Comparison of ENCODE assay signal across 30 mouse cellular contexts in the genomic region with DNA sequence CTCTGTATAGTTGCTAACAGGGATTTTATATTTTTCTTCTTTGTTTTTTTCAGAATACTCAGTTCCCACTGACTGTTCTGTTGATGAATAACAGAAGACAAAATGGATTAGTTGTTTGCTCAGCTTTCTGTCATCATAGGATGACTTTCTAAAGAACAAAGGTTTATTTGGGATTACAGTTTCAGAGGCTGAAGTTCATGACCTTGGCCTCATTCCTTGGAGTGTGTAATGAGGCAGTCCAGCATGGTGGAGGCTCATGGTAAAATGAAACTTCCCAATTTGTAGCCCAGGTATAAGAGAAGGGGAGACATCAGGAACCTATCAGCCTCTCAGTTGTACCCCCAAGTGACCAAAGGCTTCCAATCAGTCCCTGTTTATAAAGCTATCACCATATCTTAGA. TPM values are rescaled to one million over a fixed set of nuclear protein-coding genes. Genes with fewer than 3 reads are reported as not detected.
DNase-seq lines count a peak whose midpoint lies in the region; ATAC-seq lines count a peak whose summit lies in the region.
"Had no signal": no experiment of that assay in that cellular context is flagged by ENCODE, and none has a peak within 500 bp of the region (broad histone marks: within the 10 kb centered on the region; RNA-seq: fewer than 3 reads in every experiment).

No protein-coding gene starts in this region.

- H3K4me2 ChIP-seq in kidney, embryonic 14.5 days (replicated peaks; ENCODE audit: low read depth, low read length) = no peak overlapping the region
- no peak overlapping the region for H3K4me2 ChIP-seq in liver, embryonic 13.5 days
- no peak overlapping the region for H3K4me2 ChIP-seq in liver, embryonic 11.5 days
- no peak overlapping the region for H3K4me2 ChIP-seq in liver, embryonic 16.5 days (ENCODE audit: low read depth, low read length)
- H3K4me2 ChIP-seq: forebrain, embryonic 13.5 days; heart, embryonic 11.5 days; heart, embryonic 15.5 days; hindbrain, embryonic 13.5 days had no signal

- no peak overlapping the region for H3K4me3 ChIP-seq in kidney, embryonic 14.5 days (ENCODE audit: low read length)
- H3K4me3 ChIP-seq in liver, embryonic 13.5 days (replicated peaks) = no peak overlapping the region
- no peak overlapping the region for H3K4me3 ChIP-seq in liver, embryonic 11.5 days (ENCODE audit: low read depth, low read length)
- no peak overlapping the region for H3K4me3 ChIP-seq in liver, embryonic 16.5 days (ENCODE audit: low read depth, low read length)
- H3K4me3 ChIP-seq: forebrain, embryonic 10.5 days; forebrain, embryonic 13.5 days; heart, embryonic 15.5 days; hindbrain, embryonic 10.5 days; hindbrain, embryonic 13.5 days had no signal

- ATAC-seq in kidney, embryonic 14.5 days (ENCODE audit: low FRiP score, low TSS enrichment) = no peak
- peak; percentile 39; the same call in 1 of the 2 replicates for ATAC-seq in liver, embryonic 13.5 days (ENCODE audit: low read depth)
- no peak for ATAC-seq in liver, embryonic 11.5 days (replicated peaks; ENCODE audit: low FRiP score)
- peak; percentile 82 for ATAC-seq in liver, embryonic 16.5 days (ENCODE audit: low read depth)
- ATAC-seq: forebrain, embryonic 13.5 days; forebrain, embryonic 16.5 days; Patski had no signal

- H3K4me1 ChIP-seq in kidney, embryonic 14.5 days (ENCODE audit: control insufficient read depth, insufficient read depth, low read length) = no peaks in the 10 kb centered on the region
- H3K4me1 ChIP-seq in liver, embryonic 13.5 days (replicated peaks) = no peaks in the 10 kb centered on the region
- no peaks in the 10 kb centered on the region for H3K4me1 ChIP-seq in liver, embryonic 11.5 days (replicated peaks; ENCODE audit: control insufficient read depth, insufficient read depth, low read length)
- no peaks in the 10 kb centered on the region for H3K4me1 ChIP-seq in liver, embryonic 16.5 days (ENCODE audit: control insufficient read depth, low read depth, low read length)
- H3K4me1 ChIP-seq: forebrain, embryonic 10.5 days; forebrain, embryonic 13.5 days; heart, embryonic 15.5 days; hindbrain, embryonic 10.5 days; hindbrain, embryonic 13.5 days had no signal

- no peaks in the 10 kb centered on the region for H3K9me3 ChIP-seq in kidney, embryonic 14.5 days (ENCODE audit: control insufficient read depth, low read length)
- no peaks in the 10 kb centered on the region for H3K9me3 ChIP-seq in liver, embryonic 13.5 days (replicated peaks)
- H3K9me3 ChIP-seq in liver, embryonic 11.5 days (ENCODE audit: control insufficient read depth, low read length) = no peaks in the 10 kb centered on the region
- H3K9me3 ChIP-seq in liver, embryonic 16.5 days (replicated peaks; ENCODE audit: control insufficient read depth, low read length) = no peaks in the 10 kb centered on the region
- H3K9me3 ChIP-seq: forebrain, embryonic 10.5 days; forebrain, embryonic 13.5 days; G1E; heart, embryonic 15.5 days; hindbrain, embryonic 10.5 days; hindbrain, embryonic 13.5 days had no signal

- H3K9ac ChIP-seq in kidney, embryonic 14.5 days (ENCODE audit: low read depth, low read length) = no peak overlapping the region
- H3K9ac ChIP-seq in liver, embryonic 13.5 days = no peak overlapping the region
- no peak overlapping the region for H3K9ac ChIP-seq in liver, embryonic 11.5 days (ENCODE audit: low read depth, low read length)
- H3K9ac ChIP-seq in liver, embryonic 16.5 days (ENCODE audit: low read depth, low read length) = no peak overlapping the region
- H3K9ac ChIP-seq: forebrain, embryonic 13.5 days; heart, embryonic 15.5 days; hindbrain, embryonic 13.5 days had no signal

- no peaks in the 10 kb centered on the region for H3K36me3 ChIP-seq in kidney, embryonic 14.5 days (ENCODE audit: control insufficient read depth, insufficient read depth, low read length)
- no peaks in the 10 kb centered on the region for H3K36me3 ChIP-seq in liver, embryonic 13.5 days
- no peaks in the 10 kb centered on the region for H3K36me3 ChIP-seq in liver, embryonic 11.5 days (ENCODE audit: control insufficient read depth, insufficient read depth, low read length)
- H3K36me3 ChIP-seq in liver, embryonic 16.5 days (ENCODE audit: control insufficient read depth, insufficient read depth) = no peaks in the 10 kb centered on the region
- H3K36me3 ChIP-seq: forebrain, embryonic 10.5 days; G1E; heart, embryonic 15.5 days; hindbrain, embryonic 10.5 days; hindbrain, embryonic 13.5 days had no signal

- peak; percentile 12 for DNase-seq in kidney, adult 11 months
- DNase-seq in kidney, adult 9 months = peak; percentile 88
- no peak for DNase-seq in kidney, postnatal 10 days
- DNase-seq in liver, embryonic 13.5 days = no peak
- no peak for DNase-seq in liver, embryonic 11.5 days (ENCODE audit: low spot score)
- DNase-seq in layer of hippocampus, adult 18-20 months (ENCODE audit: low spot score in 2 of 2) = no peak
- DNase-seq: adrenal gland, postnatal 10 days; adrenal gland, postnatal 36 days; B cell, adult 2 months; cerebellum, adult 18-20 months; cerebellum, adult 9-10 months; cerebellum, postnatal 14 days; gastrocnemius, postnatal 10 days; gastrocnemius, postnatal 36 days; heart, postnatal 10 days; heart, postnatal 36 days had no signal

- H3K27me3 ChIP-seq in kidney, embryonic 14.5 days (ENCODE audit: control insufficient read depth, insufficient read depth, low read length) = no peaks in the 10 kb centered on the region
- H3K27me3 ChIP-seq in liver, embryonic 13.5 days = no peaks in the 10 kb centered on the region
- no peaks in the 10 kb centered on the region for H3K27me3 ChIP-seq in liver, embryonic 11.5 days (replicated peaks; ENCODE audit: control insufficient read depth, insufficient read depth, low read length)
- H3K27me3 ChIP-seq in liver, embryonic 16.5 days (ENCODE audit: control insufficient read depth, insufficient read depth, low read depth, low read length) = no peaks in the 10 kb centered on the region
- H3K27me3 ChIP-seq: CH12.LX; forebrain, embryonic 13.5 days; heart, embryonic 15.5 days; hindbrain, embryonic 13.5 days had no signal

- H3K27ac ChIP-seq in kidney, embryonic 14.5 days (ENCODE audit: low read depth, low read length) = no peak overlapping the region
- H3K27ac ChIP-seq in liver, embryonic 13.5 days = no peak overlapping the region
- H3K27ac ChIP-seq in liver, embryonic 11.5 days (ENCODE audit: low read depth, low read length) = no peak overlapping the region
- no peak overlapping the region for H3K27ac ChIP-seq in liver, embryonic 16.5 days (ENCODE audit: low read length)
- H3K27ac ChIP-seq: forebrain, embryonic 10.5 days; forebrain, embryonic 13.5 days; heart, embryonic 15.5 days; hindbrain, embryonic 10.5 days; hindbrain, embryonic 13.5 days had no signal

RNA-seq across cellular contexts. Expression of a gene that starts 20.7 kb away (rescaled TPM):
- not detected in 2 replicates for polyA plus RNA-seq in kidney, embryonic 14.5 days (2014; fragmentation: Nextera tagmentation; extraction: Ambion mirVana)
- 29.0 and 34.3 TPM in 2 replicates for polyA plus RNA-seq in liver, embryonic 13.5 days (2015; fragmentation: Nextera tagmentation; extraction: Ambion mirVana)
- 32.0 and 32.9 TPM in 2 replicates for polyA plus RNA-seq in liver, embryonic 11.5 days (2014; fragmentation: Nextera tagmentation; extraction: Ambion mirVana)
- 33.0 and 38.7 TPM in 2 replicates for polyA plus RNA-seq in liver, embryonic 16.5 days (2015; fragmentation: Nextera tagmentation; extraction: Ambion mirVana)
- not detected for total RNA-seq in layer of hippocampus, adult 18-20 months (2021)
- total RNA-seq: adrenal gland, adult 18-20 months; heart, adult 8-10 months; heart, postnatal 10 days; heart, postnatal 36 days had no signal
- polyA plus RNA-seq: forebrain, embryonic 13.5 days; forebrain, embryonic 16.5 days; hindbrain, embryonic 10.5 days; hindbrain, embryonic 13.5 days; Patski had no signal

RNA-seq across cellular contexts. Expression of a gene that starts 34.4 kb away (rescaled TPM):
- polyA plus RNA-seq in kidney, embryonic 14.5 days (2014; fragmentation: Nextera tagmentation; extraction: Ambion mirVana) = 26.7 and 26.8 TPM in 2 replicates
- 39.1 and 50.0 TPM in 2 replicates for polyA plus RNA-seq in liver, embryonic 13.5 days (2015; fragmentation: Nextera tagmentation; extraction: Ambion mirVana)
- polyA plus RNA-seq in liver, embryonic 11.5 days (2014; fragmentation: Nextera tagmentation; extraction: Ambion mirVana) = 3.2 and 3.5 TPM in 2 replicates
- polyA plus RNA-seq in liver, embryonic 16.5 days (2015; fragmentation: Nextera tagmentation; extraction: Ambion mirVana) = 138 and 165 TPM in 2 replicates
- under 1 TPM; 0.62 to 0.71 TPM for total RNA-seq in layer of hippocampus, adult 18-20 months (2021)

RNA-seq across cellular contexts. Expression of a gene that starts 57.2 kb away (rescaled TPM):
- 31.0 and 38.2 TPM in 2 replicates for polyA plus RNA-seq in kidney, embryonic 14.5 days (2014; fragmentation: Nextera tagmentation; extraction: Ambion mirVana)
- polyA plus RNA-seq in liver, embryonic 13.5 days (2015; fragmentation: Nextera tagmentation; extraction: Ambion mirVana) = 2,501 and 2,750 TPM in 2 replicates
- 1,283 and 1,400 TPM in 2 replicates for polyA plus RNA-seq in liver, embryonic 11.5 days (2014; fragmentation: Nextera tagmentation; extraction: Ambion mirVana)
- polyA plus RNA-seq in liver, embryonic 16.5 days (2015; fragmentation: Nextera tagmentation; extraction: Ambion mirVana) = 2,019 and 2,429 TPM in 2 replicates
- total RNA-seq in layer of hippocampus, adult 18-20 months (2021) = 100 to 1,000 TPM; 152 to 187 TPM

Comparison
In these comparisons a context has a peak if more than half of its experiments do, and no peak if none do; other contexts are left out.
1. DNase-seq: peak in kidney, adult 11 months (single experiment) and kidney, adult 9 months (single experiment); none in kidney, postnatal 10 days (single experiment), liver, embryonic 13.5 days (single experiment), liver, embryonic 11.5 days (single experiment) and layer of hippocampus, adult 18-20 months (0 of 2).
2. ATAC-seq: peak in liver, embryonic 13.5 days (single experiment) and liver, embryonic 16.5 days (single experiment); none in kidney, embryonic 14.5 days (single experiment) and liver, embryonic 11.5 days (single experiment).
3. RNA of a gene that starts 20.7 kb away (polyA plus RNA-seq): 33.0 to 38.7 TPM in liver, embryonic 16.5 days, 32.0 to 32.9 TPM in liver, embryonic 11.5 days and 29.0 to 34.3 TPM in liver, embryonic 13.5 days; not detected in kidney, embryonic 14.5 days; every median in the first group is over 10 times any median in the second.
4. RNA of a gene that starts 57.2 kb away (polyA plus RNA-seq): 2,501 to 2,750 TPM in liver, embryonic 13.5 days, 2,019 to 2,429 TPM in liver, embryonic 16.5 days and 1,283 to 1,400 TPM in liver, embryonic 11.5 days; 31.0 to 38.2 TPM in kidney, embryonic 14.5 days; every median in the first group is over 10 times any median in the second.